Mouse (Mus musculus) neutrophil, adult 5-6 weeks (primary cell): Measurements from ENCODE around the gene Polr2l. TPM values are rescaled to one million over a fixed set of nuclear protein-coding genes. Genes with fewer than 3 reads are reported as not detected.

Source experiments
- ATAC-seq: fragments of 151-379, 151-347 bp; 2 replicates; pipeline ENCODE4 v1.8.0; 2017; ENCODE audit warnings: mild to moderate bottlenecking, moderate TSS enrichment; ENCODE audit not compliant: insufficient number of reproducible peaks, poor library complexity, low FRiP score, severe bottlenecking; ENCODE audit errors: extremely low read depth
- total RNA-seq: library from RNA; stranded (forward); fragments of 200-1000 nt; gene quantifications from 2 replicates; pipeline ENCODE4 v1.2.3, GENCODE M21; 2017

Gene Polr2l
- total RNA-seq: 10.5 and 13.1 TPM in 2 replicates

GRCm38 (mm10) chr7:141475011-141475804 is at the start of gene Polr2l, which contains the start of gene Tspan4:
Gene Polr2l (minus strand): TSS chr7:141475132.
Gene Tspan4 (plus strand): TSS chr7:141475240.
- peak; percentile 72 for ATAC-seq

DNA sequence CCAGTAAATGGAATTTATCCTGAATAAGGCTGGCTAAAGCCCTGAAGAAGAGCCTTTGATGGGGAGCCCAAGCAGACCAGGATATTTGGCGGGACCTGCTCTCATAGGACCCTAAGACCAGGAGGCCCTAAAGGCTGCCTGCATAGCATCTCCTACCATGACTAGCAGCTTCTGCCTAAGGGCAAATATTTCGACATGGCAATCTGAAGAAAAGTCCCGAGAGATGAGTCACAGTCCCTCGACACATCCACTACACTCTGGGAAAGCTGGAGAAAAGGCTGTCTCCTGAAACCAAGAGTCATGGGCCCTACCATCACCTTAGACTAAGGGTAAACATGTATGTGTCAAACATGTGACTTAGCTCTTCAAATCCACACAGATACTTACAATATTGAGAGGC is 49.3 kb upstream of the Polr2l start:
- ATAC-seq: no peak

GRCm38 (mm10) chr7:141523007-141523406 is 48.1 kb upstream of the Polr2l start:
- ATAC-seq: no peak

- no peak for ATAC-seq
These were observed 44.9 kb upstream of the Polr2l start for GRCm38 (mm10) chr7:141519795-141520194.

DNA sequence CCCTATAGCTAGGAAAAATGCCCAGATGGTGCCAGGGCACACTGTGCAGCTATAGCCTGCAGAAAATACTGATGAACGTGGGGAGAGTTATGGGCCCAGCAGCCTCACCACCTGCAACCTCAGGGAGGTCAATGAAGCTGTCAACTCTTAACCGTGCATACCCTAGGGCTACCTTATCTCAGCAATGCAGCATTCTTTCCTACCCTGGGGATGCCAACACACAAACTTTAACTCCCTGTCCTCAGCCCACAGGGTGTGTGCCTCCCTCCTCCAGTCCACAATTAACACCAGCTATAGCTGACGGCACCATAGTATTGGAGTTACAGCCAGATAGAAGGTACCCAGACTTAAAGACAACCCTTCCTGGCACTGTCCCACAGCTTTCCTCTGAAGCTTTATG is 44.0 kb upstream of the Polr2l start:
- ATAC-seq: no peak

- ATAC-seq: no peak
These were observed 43.4 kb upstream of the Polr2l start for GRCm38 (mm10) chr7:141518296-141518695.

DNA sequence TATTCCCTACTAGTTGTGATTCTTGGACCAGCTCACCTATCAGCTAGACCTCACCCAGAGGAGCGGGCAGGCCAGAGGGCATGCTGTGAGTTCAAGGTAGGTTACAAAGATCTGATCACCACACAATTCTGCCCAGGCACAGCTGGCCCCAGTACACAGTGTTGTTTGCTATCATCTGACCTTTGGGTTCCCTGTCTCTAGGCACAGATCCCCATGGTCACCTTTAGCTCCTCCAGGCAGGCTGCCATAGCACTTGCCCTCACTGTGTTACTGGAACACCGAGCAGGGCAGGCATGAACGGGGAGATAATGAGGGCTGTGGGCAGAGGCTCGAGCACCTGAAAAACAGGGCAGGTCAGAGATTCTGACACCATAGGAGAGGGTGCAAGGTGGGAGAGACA is 42.7 kb upstream of the Polr2l start:
- ATAC-seq: no peak

- ATAC-seq: no peak
These were observed 35.8 kb upstream of the Polr2l start for GRCm38 (mm10) chr7:141510681-141511191.

- ATAC-seq: no peak
These were observed 35.3 kb upstream of the Polr2l start for GRCm38 (mm10) chr7:141510196-141510595.

DNA sequence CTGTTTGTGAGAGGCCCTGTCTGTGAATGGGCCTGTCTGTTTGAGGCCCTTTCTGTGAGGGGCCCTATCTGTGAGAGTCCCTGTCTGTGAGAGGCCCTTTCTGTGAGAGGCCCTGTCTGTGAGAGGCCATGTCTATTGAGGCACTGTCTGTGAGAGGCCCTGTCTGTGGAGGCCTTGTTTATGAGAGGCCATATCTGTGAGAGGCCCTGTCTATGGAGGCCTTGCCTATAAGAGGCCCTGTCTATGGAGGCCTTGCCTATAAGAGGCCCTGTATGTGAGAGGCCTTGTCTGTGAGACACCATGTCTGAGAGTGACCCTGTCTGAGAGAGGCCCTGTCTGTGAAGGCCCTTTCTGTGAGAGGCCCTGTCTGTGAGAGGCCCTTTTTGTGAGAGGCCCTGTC is 33.2 kb upstream of the Polr2l start:
- no peak for ATAC-seq

DNA sequence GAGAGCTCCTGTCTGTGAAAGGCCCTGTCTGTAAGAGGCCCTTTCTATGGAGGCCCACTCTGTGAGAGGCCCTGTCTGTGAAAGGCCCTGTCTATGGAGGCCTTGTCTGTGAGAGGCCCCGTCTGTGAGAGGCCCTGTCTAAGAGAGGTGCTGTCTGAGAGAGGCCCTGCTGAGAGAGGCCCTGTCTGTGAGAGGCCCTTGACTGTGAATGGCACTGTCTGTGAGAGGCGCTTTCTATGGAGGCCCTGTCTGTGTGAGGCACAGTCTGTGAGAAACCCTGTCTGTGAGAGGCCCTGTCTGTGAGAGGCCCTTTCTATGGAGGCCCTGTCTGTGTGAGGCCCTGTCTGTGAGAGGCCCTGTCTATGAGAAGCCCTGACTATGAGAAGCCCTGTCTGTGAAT is 31.3 kb upstream of the Polr2l start:
- no peak for ATAC-seq

DNA sequence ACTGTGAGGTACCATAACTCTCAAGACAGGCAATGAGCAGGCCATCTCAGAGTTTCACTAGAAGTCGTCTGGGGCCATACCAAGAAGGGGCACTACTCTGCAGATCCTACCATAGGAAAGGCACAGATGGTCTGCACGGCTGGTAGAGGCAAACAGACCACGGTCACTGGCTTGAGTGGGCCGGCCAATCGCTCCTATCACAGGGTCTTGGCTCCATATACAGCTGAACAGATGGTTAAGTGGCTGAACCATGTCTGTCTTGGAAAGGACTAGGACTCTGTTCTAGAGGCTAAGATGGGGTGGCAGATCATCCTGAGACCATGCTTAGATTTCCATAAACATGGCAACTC is 27.6 kb upstream of the Polr2l start:
- no peak for ATAC-seq

- ATAC-seq: no peak
These were observed 27.1 kb upstream of the Polr2l start for GRCm38 (mm10) chr7:141501820-141502555.

GRCm38 (mm10) chr7:141497600-141497999 is 22.7 kb upstream of the Polr2l start:
- no peak for ATAC-seq

GRCm38 (mm10) chr7:141495940-141496339 is 21.0 kb upstream of the Polr2l start:
- no peak for ATAC-seq

- no peak for ATAC-seq
These were observed 20.4 kb upstream of the Polr2l start for GRCm38 (mm10) chr7:141495379-141495778.

DNA sequence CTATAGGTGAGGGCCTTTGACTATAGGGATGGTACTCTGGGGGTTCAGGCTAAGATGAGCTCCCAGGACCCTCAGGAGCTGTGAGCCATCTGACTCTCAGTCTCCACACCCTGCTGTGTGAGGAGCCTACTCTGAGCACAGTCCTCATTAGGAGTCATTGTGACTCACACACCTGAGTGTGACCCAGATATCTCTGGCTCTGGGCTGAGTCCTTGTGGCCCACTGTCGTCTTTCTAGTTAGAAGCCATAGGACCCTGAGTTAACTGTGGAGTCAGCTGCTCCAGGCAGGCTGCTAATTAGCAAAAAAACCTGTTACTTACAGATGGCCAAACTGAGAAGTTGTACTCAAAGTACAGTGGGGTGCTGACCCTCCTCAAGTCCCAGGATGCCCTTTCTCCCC is 18.8 kb upstream of the Polr2l start:
- ATAC-seq: no peak

DNA sequence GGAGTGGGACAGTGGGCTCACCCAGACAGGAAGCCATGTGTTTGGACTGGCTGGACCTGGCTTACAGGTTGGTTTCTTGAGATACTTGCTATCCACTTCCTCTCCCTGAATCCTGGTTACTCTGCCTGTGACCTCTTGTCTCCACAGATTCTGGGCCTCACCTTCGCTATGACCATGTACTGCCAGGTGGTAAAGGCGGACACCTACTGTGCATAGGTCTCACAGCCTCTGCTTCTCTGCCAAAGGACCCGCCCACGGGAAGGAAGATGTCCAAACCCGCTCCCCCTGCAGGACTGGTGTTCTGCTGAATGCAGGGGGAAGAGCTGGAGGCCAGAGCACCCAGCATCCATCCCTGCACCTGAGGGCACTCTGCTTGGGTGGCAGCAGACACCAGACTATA is 17.8 kb upstream of the Polr2l start:
- ATAC-seq: no peak

- ATAC-seq: no peak
These were observed 16.2 kb upstream of the Polr2l start for GRCm38 (mm10) chr7:141491151-141491550.

GRCm38 (mm10) chr7:141487141-141487540 is 12.2 kb upstream of the Polr2l start:
- no peak for ATAC-seq
